Mouse (Mus musculus): ENCODE data around the gene Fcrl5. TPM values are rescaled to one million over a fixed set of nuclear protein-coding genes. Genes with fewer than 3 reads are reported as not detected.

Gene Fcrl5
- polyA plus RNA-seq, 1 experiment from 2014 or later: not detected

- Histone ChIP-seq H3K9ac (ENCODE audit: low read length) (no peak overlapping the region), H3K4me1 (ENCODE audit: control insufficient read depth, insufficient read depth, low read length) (no peaks in the 10 kb centered on the region), H3K36me3 (ENCODE audit: control insufficient read depth, insufficient read depth, low read length) (no peaks in the 10 kb centered on the region), H3K4me2 (ENCODE audit: low read length) (no peak overlapping the region), H3K27ac (ENCODE audit: low read depth, low read length) (no peak overlapping the region), H3K4me3 (ENCODE audit: low read depth, low read length) (no peak overlapping the region), H3K27me3 (replicated peaks; ENCODE audit: control insufficient read depth, insufficient read depth, low read length) (no peaks in the 10 kb centered on the region), H3K9me3 (replicated peaks; ENCODE audit: control insufficient read depth, low read length) (no peaks in the 10 kb centered on the region)
- 24% methylated on average over 14 of the region's 14 CpGs for WGBS
- ATAC-seq (no peak), DNase-seq (ENCODE audit: low spot score) (no peak)
Observed at GRCm38 (mm10) chr3:87549908-87550307, 114.3 kb downstream of the Fcrl5 start.

Other genes with a start within 250 kb of the Fcrl5 start
- gene Fcrls, start 172.0 kb upstream of the Fcrl5 start, polyA plus RNA-seq (2014; fragmentation: Nextera tagmentation; extraction: Ambion mirVana): 12.0 and 13.8 TPM in 2 replicates
- 0.27 TPM in 1 of 2 replicates, not detected in the other for gene Cd5l, start 77.9 kb upstream of the Fcrl5 start, polyA plus RNA-seq (2014; fragmentation: Nextera tagmentation; extraction: Ambion mirVana)
- 0.11 TPM in 1 of 2 replicates, not detected in the other for gene Fcrl1, start 59.4 kb upstream of the Fcrl5 start, polyA plus RNA-seq (2014; fragmentation: Nextera tagmentation; extraction: Ambion mirVana)
- 5.5 and 6.0 TPM in 2 replicates for gene Etv3, start 89.6 kb downstream of the Fcrl5 start, polyA plus RNA-seq (2014; fragmentation: Nextera tagmentation; extraction: Ambion mirVana)
- gene Arhgef11, start 181.8 kb downstream of the Fcrl5 start, polyA plus RNA-seq (2014; fragmentation: Nextera tagmentation; extraction: Ambion mirVana): 16.9 and 20.8 TPM in 2 replicates